Mouse (Mus musculus): ENCODE data around the gene Mga.

DNA sequence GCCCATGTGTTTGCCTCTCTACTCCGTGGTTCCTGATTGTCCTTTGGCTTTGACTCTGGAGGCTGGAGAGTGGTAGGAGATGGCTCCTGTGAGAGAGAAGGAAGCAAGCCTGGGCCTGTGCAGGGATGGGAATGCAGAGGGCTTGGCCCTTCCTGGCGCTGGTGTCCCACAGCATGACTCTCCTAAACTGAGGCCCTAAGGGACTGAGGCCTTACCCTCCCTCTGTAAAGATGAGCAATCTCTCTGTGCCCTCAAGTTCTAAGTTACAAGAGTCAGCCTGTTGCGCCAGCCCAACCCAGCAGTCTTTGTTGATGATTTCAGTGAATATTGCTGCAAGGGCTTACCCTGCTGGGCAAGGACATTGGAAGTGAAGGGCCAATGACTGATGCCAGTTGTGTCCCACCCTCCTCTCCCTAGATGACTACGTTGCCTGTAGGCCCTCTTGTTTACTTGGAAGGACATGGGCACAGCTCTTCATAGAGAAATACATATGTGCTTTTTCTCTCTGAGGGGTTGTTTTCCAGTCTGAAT lies 110.7 kb downstream of the Mga start:
- TF ChIP-seq CTCF (IDR thresholded peaks at IDR 0.05; ENCODE audit: control insufficient read depth, insufficient read depth, insufficient read length): no peak
- TF ChIP-seq USF1 (IDR thresholded peaks at IDR 0.05; ENCODE audit: low read depth): no peak
- TF ChIP-seq FOSL1 (IDR thresholded peaks at IDR 0.05; ENCODE audit: insufficient read depth, low read length, poor library complexity, severe bottlenecking): no peak
- no peak for TF ChIP-seq CEBPB (IDR thresholded peaks at IDR 0.05; ENCODE audit: low read depth)
- no peak for TF ChIP-seq MYOD1 (IDR thresholded peaks at IDR 0.05; ENCODE audit: control insufficient read depth, insufficient read length, low read depth)
- no peak for TF ChIP-seq MYOG (IDR thresholded peaks at IDR 0.05; ENCODE audit: control insufficient read depth, extremely low read depth, insufficient read length)
- no peak for TF ChIP-seq MAX (IDR thresholded peaks at IDR 0.05)
